Mouse (Mus musculus) ovary, postnatal 10 days (tissue): ENCODE results near the gene Itgb8.

Source experiments
- DNase-seq: peaks from one replicate; pipeline ENCODE4 v3.0.0; 2022; ENCODE audit warnings: low spot score

The Itgb8 gene

GRCm38 (mm10) chr12:119238696-119239415, at the start of gene Itgb8:
TSS of gene Itgb8 (minus strand) at chr12:119238802.
- DNase-seq = peak; percentile 34

GRCm38 (mm10) chr12:119276282-119276681, 37.7 kb upstream of the Itgb8 start:
- no peak for DNase-seq

GRCm38 (mm10) chr12:119273605-119274004, 35.0 kb upstream of the Itgb8 start:
- DNase-seq = no peak

- no peak for DNase-seq
These were observed 33.4 kb upstream of the Itgb8 start for GRCm38 (mm10) chr12:119271964-119272363.

- no peak for DNase-seq
These were observed 31.4 kb upstream of the Itgb8 start for GRCm38 (mm10) chr12:119270036-119270435.

GRCm38 (mm10) chr12:119268723-119269122, 30.1 kb upstream of the Itgb8 start:
- no peak for DNase-seq

- DNase-seq = no peak
These were observed 25.9 kb upstream of the Itgb8 start for GRCm38 (mm10) chr12:119264506-119264905.

- DNase-seq = no peak
These were observed 10.0 kb upstream of the Itgb8 start for GRCm38 (mm10) chr12:119248581-119248980.

- no peak for DNase-seq
These were observed 2.5 kb upstream of the Itgb8 start for GRCm38 (mm10) chr12:119241071-119241470.

- DNase-seq = peak; percentile 44
These were observed 494 bp downstream of the Itgb8 start for GRCm38 (mm10) chr12:119237921-119238695.

GRCm38 (mm10) chr12:119237241-119237920, 1.2 kb downstream of the Itgb8 start:
- DNase-seq = peak; percentile 5

- no peak for DNase-seq
These were observed 6.8 kb downstream of the Itgb8 start for GRCm38 (mm10) chr12:119231831-119232230.

GRCm38 (mm10) chr12:119230444-119230843, 8.2 kb downstream of the Itgb8 start:
- no peak for DNase-seq

- DNase-seq = no peak
These were observed 9.0 kb downstream of the Itgb8 start for GRCm38 (mm10) chr12:119229601-119230000.

GRCm38 (mm10) chr12:119227898-119228297, 10.7 kb downstream of the Itgb8 start:
- no peak for DNase-seq

- no peak for DNase-seq
These were observed 13.9 kb downstream of the Itgb8 start for GRCm38 (mm10) chr12:119224699-119225098.

GRCm38 (mm10) chr12:119219409-119219808, 19.2 kb downstream of the Itgb8 start:
- DNase-seq = no peak

GRCm38 (mm10) chr12:119217700-119218265, 20.8 kb downstream of the Itgb8 start:
- DNase-seq = no peak

GRCm38 (mm10) chr12:119215225-119215624, 23.4 kb downstream of the Itgb8 start:
- no peak for DNase-seq

GRCm38 (mm10) chr12:119211533-119211932, 27.1 kb downstream of the Itgb8 start:
- DNase-seq = no peak

- DNase-seq = no peak
These were observed 28.0 kb downstream of the Itgb8 start for GRCm38 (mm10) chr12:119210590-119210989.

- no peak for DNase-seq
These were observed 28.6 kb downstream of the Itgb8 start for GRCm38 (mm10) chr12:119210073-119210425.
